Mouse (Mus musculus): ENCODE measurements at regions not wholly inside any gene's neighbourhood (a gene's known extent, or its start where the extent isn't known, plus 50 kb on each side); places are given as distances from the start of the nearest gene placed in this dataset.

DNA sequence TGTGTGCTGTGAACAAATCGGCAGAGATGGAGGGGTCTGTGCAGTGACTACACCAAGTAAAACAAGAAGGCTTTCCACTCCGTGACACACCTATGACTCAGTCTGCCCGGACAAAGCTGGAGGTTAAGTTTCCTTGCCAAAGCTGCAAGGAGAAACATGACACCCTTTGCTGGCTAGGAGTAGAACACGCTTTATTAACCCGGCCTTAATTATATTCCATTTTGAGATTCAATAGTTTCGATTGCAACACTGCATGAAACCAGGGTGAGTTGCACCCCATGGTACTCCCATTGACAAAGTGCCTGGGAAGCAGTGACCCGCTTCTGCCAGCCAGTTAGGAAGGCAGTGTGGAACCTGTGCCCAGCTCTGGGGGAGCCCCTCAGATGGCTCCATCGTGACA, 256.2 kb upstream of the Gm26657 start:
- TF ChIP-seq SIN3A (IDR thresholded peaks at IDR 0.05; ENCODE audit: low read length): no peak
- TF ChIP-seq EP300 (IDR thresholded peaks at IDR 0.05; ENCODE audit: low read length): no peak

Measured in CH12.LX (cell line).